Mouse (Mus musculus) myocyte (in vitro differentiated cells): ENCODE measurements around the gene Bcar1.

ENCODE experiments used
- CEBPB ChIP-seq: IDR thresholded peaks from 2 replicates; pipeline ENCODE4 v1.6.1; 2011; ENCODE audit warnings: mild to moderate bottlenecking, moderate library complexity; ENCODE audit not compliant: poor library complexity, insufficient read depth, severe bottlenecking
- E2F4 ChIP-seq: IDR thresholded peaks from one replicate; pipeline ENCODE4 v1.6.1; 2011; ENCODE audit warnings: mild to moderate bottlenecking, control low read depth, moderate library complexity; ENCODE audit not compliant: insufficient read depth
- MAX ChIP-seq: IDR thresholded peaks from one replicate; pipeline ENCODE4 v1.6.1; 2011; ENCODE audit warnings: low read depth, mild to moderate bottlenecking, control low read depth
- POLR2A ChIP-seq: IDR thresholded peaks from one replicate; pipeline ENCODE4 v1.6.1; 2011; ENCODE audit warnings: low read depth, mild to moderate bottlenecking, control low read depth, moderate library complexity; ENCODE audit not compliant: insufficient read length
- POLR2AphosphoS2 ChIP-seq: IDR thresholded peaks from one replicate; pipeline ENCODE4 v1.6.1; 2011; ENCODE audit warnings: low read depth, control low read depth; ENCODE audit not compliant: insufficient read length
- SRF ChIP-seq: IDR thresholded peaks from one replicate; pipeline ENCODE4 v1.6.1; 2011; ENCODE audit warnings: low read depth; ENCODE audit not compliant: control insufficient read depth, insufficient read length
- TCF12 ChIP-seq: IDR thresholded peaks from one replicate; pipeline ENCODE4 v1.6.1; 2011; ENCODE audit warnings: mild to moderate bottlenecking, control low read depth; ENCODE audit not compliant: poor library complexity, insufficient read depth, severe bottlenecking
- TCF3 ChIP-seq: IDR thresholded peaks from one replicate; pipeline ENCODE4 v1.6.1; 2011; ENCODE audit warnings: low read depth, control low read depth; ENCODE audit not compliant: insufficient read length
- USF1 ChIP-seq: IDR thresholded peaks from one replicate; pipeline ENCODE4 v1.6.1; 2011; ENCODE audit warnings: low read depth, mild to moderate bottlenecking, control low read depth, moderate library complexity

DNA sequence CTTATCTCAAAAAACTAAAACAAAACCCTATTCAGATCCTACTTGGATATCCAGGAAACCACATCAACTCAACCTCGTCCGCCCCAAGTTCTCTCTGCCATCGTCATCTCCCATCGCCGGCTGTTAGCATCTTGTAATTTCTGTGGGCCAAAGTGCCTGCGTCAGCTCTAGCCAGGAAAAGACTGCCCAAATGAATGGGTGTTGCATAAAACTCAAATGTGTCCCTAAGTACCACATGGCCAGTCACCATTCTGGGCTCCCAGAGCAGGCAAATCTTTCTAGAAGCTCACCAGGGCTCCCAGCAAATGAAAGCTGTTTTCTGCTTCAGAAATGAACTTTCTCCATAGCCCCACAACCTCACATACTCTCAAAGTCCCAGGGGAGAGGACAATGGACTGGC, 2.1 kb downstream of the Bcar1 start:
- TF ChIP-seq CEBPB (no peak), TCF12 (no peak), MAX (no peak), SRF (no peak), POLR2A (no peak), USF1 (no peak), POLR2AphosphoS2 (no peak), E2F4 (no peak), TCF3 (no peak)
